Mouse (Mus musculus) limb, embryonic 13.5 days (tissue): ENCODE data around the gene Nhlrc4. TPM values are rescaled to one million over a fixed set of nuclear protein-coding genes. Genes with fewer than 3 reads are reported as not detected.

ENCODE experiments used
- ATAC-seq: fragments of 200-750 bp; cut with Nextera tagmentation; 2 replicates; pipeline ENCODE4 v1.8.0; 2017; ENCODE audit warnings: low read depth, moderate number of reproducible peaks, moderate TSS enrichment; ENCODE audit not compliant: low FRiP score
- H3K27ac ChIP-seq: fragments of 300-500 bp; sonication (generic); 2 replicates; pipeline ENCODE4 v1.5.1; 2015; ENCODE audit warnings: inconsistent platforms, mild to moderate bottlenecking, moderate library complexity
- H3K27me3 ChIP-seq: fragments of 300-500 bp; sonication (generic); 2 replicates; pipeline ENCODE4 v1.6.1; 2015; ENCODE audit warnings: mild to moderate bottlenecking, inconsistent platforms
- H3K36me3 ChIP-seq: fragments of 300-500 bp; sonication (generic); 2 replicates; pipeline ENCODE4 v1.6.1; 2015; ENCODE audit warnings: inconsistent platforms, mild to moderate bottlenecking, moderate library complexity
- H3K4me1 ChIP-seq: fragments of 300-500 bp; sonication (generic); 2 replicates; pipeline ENCODE4 v1.6.1; 2015; ENCODE audit warnings: inconsistent platforms
- H3K4me2 ChIP-seq: fragments of 300-500 bp; sonication (generic); replicated peaks from 2 replicates; pipeline ENCODE4 v1.6.1; 2015; ENCODE audit warnings: inconsistent platforms, mild to moderate bottlenecking, moderate library complexity
- H3K4me3 ChIP-seq: fragments of 300-500 bp; sonication (generic); 2 replicates; pipeline ENCODE4 v1.5.1; 2015; ENCODE audit warnings: moderate library complexity, mild to moderate bottlenecking, inconsistent platforms
- H3K9ac ChIP-seq: fragments of 300-500 bp; sonication (generic); 2 replicates; pipeline ENCODE4 v1.6.1; 2015; ENCODE audit warnings: mild to moderate bottlenecking, inconsistent platforms
- H3K9me3 ChIP-seq: fragments of 300-500 bp; sonication (generic); 2 replicates; pipeline ENCODE4 v1.6.1; 2016; ENCODE audit warnings: inconsistent platforms
- WGBS: fragments of 180-500 bp; shearing (Covaris S2); methylation state at CpG from one replicate; pipeline ENCODE4 v1.1.7; 2015; 5-methylcytosine and 5-hydroxymethylcytosine counted together
- polyA plus RNA-seq: library from polyadenylated mRNA; unstranded; fragments of >200 nt; fragmentation: Nextera tagmentation; extraction: Ambion mirVana; gene quantifications from 2 replicates; pipeline ENCODE4 v1.2.1, GENCODE M21; 2015

The Nhlrc4 gene
- polyA plus RNA-seq, 1 experiment from 2014 or later, result not detected

GRCm38 (mm10) chr17:25970954-25971707 lies 26.4 kb upstream of the Nhlrc4 start:
- no peak for ATAC-seq
- H3K4me2 ChIP-seq, result no peak overlapping the region
- WGBS, result 85% methylated on average over 4 of the region's 4 CpGs
- H3K4me1 ChIP-seq, result peaks cover 27% of the 10 kb centered on the region
- no peaks in the 10 kb centered on the region for H3K9me3 ChIP-seq
- no peak overlapping the region for H3K27ac ChIP-seq
- H3K36me3 ChIP-seq, result peaks cover 12% of the 10 kb centered on the region; the same call in 1 of the 2 replicates
- no peaks in the 10 kb centered on the region for H3K27me3 ChIP-seq
- no peak overlapping the region for H3K4me3 ChIP-seq
- no peak overlapping the region for H3K9ac ChIP-seq

- Histone ChIP-seq H3K4me3 (no peak overlapping the region), H3K9me3 (no peaks in the 10 kb centered on the region), H3K4me2 (no peak overlapping the region), H3K9ac (no peak overlapping the region), H3K4me1 (peaks cover 27% of the 10 kb centered on the region), H3K27me3 (no peaks in the 10 kb centered on the region), H3K36me3 (peaks cover 12% of the 10 kb centered on the region; the same call in 1 of the 2 replicates), H3K27ac (no peak overlapping the region)
- 95% methylated on average over 9 of the region's 9 CpGs for WGBS
- ATAC-seq, result no peak
Observed at GRCm38 (mm10) chr17:25970448-25970847, 25.7 kb upstream of the Nhlrc4 start.

DNA sequence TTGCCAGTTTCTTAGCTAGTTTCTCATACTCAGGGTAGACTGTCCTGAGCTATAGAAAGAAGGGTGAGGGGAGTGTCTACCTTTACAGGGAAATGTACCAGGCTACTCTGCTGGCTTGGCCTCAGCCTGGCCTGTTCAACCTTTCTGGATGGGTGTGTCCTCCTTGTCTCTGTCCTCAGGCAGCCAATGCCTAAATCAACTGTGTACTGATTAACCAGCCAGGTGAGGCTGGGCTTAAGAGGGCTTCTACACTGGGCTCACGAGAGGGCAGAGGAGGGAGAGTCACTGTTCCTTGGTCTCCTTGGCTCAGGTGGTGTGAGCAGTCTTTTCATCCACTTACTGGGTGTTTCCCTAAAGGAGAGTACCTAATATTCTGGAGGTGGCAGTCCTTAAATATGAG lies 23.4 kb upstream of the Nhlrc4 start:
- Histone ChIP-seq H3K4me1 (peaks cover 14% of the 10 kb centered on the region), H3K27me3 (no peaks in the 10 kb centered on the region), H3K9ac (no peak overlapping the region), H3K27ac (no peak overlapping the region), H3K4me2 (no peak overlapping the region), H3K36me3 (peaks cover 30% of the 10 kb centered on the region), H3K9me3 (no peaks in the 10 kb centered on the region), H3K4me3 (no peak overlapping the region)
- ATAC-seq, result no peak
- 64% methylated on average over 1 of the region's 1 CpGs for WGBS

DNA sequence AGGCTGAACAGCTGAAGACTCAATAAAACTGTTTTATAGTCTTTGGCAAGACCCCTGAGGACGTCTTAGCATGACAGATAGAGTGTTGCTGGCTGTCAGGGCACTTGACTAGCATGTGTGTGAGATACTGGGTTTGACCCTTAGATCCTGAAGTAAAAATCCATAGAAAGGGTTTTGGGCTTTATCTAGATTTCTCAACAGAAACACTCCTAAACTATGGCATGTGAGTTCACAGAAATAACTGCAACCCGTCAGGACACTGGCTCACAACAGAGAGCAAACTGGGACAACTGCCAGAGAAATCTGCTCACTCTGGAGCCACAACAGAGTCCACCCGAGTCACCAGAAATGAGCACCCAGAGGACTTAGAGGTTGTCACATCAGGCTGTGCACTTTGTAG lies 22.9 kb upstream of the Nhlrc4 start:
- no peaks in the 10 kb centered on the region for H3K9me3 ChIP-seq
- peaks cover 11% of the 10 kb centered on the region for H3K4me1 ChIP-seq
- H3K4me2 ChIP-seq, result no peak overlapping the region
- H3K27ac ChIP-seq, result no peak overlapping the region
- WGBS, result 27% methylated on average over 3 of the region's 3 CpGs
- no peak overlapping the region for H3K9ac ChIP-seq
- no peaks in the 10 kb centered on the region for H3K27me3 ChIP-seq
- ATAC-seq, result no peak
- H3K36me3 ChIP-seq, result peaks cover 30% of the 10 kb centered on the region
- no peak overlapping the region for H3K4me3 ChIP-seq

DNA sequence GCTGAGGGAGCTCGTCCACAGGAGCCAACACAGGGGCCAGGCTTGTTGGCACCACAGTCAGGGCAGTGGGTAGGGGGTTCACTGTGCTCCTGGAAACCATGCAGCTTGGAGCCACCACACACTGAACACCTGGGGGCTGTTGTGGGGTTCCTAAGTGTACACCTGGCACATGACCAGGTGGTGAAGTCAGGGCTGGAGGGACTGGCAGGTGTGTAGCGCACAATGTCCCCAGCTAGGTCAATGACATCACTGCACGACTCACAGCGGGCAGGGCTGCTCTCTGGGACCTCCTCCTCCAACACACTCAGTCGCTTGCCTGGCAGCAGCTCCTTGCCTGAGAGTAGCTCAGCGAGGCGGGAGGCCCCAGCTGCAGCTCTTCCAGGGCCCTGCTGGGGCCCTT lies 19.5 kb upstream of the Nhlrc4 start:
- no peak overlapping the region for H3K4me2 ChIP-seq
- no peak for ATAC-seq
- H3K9me3 ChIP-seq, result no peaks in the 10 kb centered on the region
- H3K4me3 ChIP-seq, result no peak overlapping the region
- no peak overlapping the region for H3K27ac ChIP-seq
- peaks cover 11% of the 10 kb centered on the region for H3K4me1 ChIP-seq
- no peak overlapping the region for H3K9ac ChIP-seq
- H3K36me3 ChIP-seq, result peaks cover 59% of the 10 kb centered on the region
- WGBS, result 86% methylated on average over 7 of the region's 7 CpGs
- no peaks in the 10 kb centered on the region for H3K27me3 ChIP-seq

- Histone ChIP-seq H3K4me3 (no peak overlapping the region), H3K9me3 (no peaks in the 10 kb centered on the region), H3K4me1 (peaks cover 2% of the 10 kb centered on the region), H3K4me2 (no peak overlapping the region), H3K27me3 (no peaks in the 10 kb centered on the region), H3K27ac (no peak overlapping the region), H3K9ac (no peak overlapping the region), H3K36me3 (peaks cover 78% of the 10 kb centered on the region)
- WGBS, result 94% methylated on average over 7 of the region's 7 CpGs
- ATAC-seq, result no peak
Observed at GRCm38 (mm10) chr17:25962413-25962905, 17.7 kb upstream of the Nhlrc4 start.

DNA sequence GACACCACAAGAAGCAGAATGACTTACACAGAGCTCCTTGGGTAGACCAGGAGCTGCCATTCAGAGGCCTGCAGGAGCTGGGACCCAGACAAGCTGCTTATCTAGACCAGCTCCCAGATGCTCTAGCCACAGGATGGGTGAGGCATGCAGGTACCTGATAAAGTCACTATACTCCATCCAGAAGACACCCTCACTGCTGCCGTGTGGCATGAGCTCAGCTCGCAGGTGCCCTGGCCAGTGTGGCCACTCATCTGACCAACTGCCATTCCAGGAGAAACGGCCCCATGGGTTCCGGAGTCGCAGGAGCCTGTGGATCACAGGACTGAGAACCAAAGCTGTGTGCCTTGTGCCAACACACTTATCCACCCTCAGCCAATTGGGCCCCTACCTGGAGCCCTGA lies 16.8 kb upstream of the Nhlrc4 start:
- no peak for ATAC-seq
- 95% methylated on average over 5 of the region's 5 CpGs for WGBS
- Histone ChIP-seq H3K9me3 (no peaks in the 10 kb centered on the region), H3K4me3 (no peak overlapping the region), H3K4me1 (no peaks in the 10 kb centered on the region), H3K27ac (no peak overlapping the region), H3K9ac (no peak overlapping the region), H3K4me2 (no peak overlapping the region), H3K36me3 (peaks cover 80% of the 10 kb centered on the region), H3K27me3 (no peaks in the 10 kb centered on the region)

GRCm38 (mm10) chr17:25959630-25960467 lies 15.1 kb upstream of the Nhlrc4 start:
- H3K4me3 ChIP-seq, result no peak overlapping the region
- H3K9ac ChIP-seq, result no peak overlapping the region
- H3K4me2 ChIP-seq, result no peak overlapping the region
- no peaks in the 10 kb centered on the region for H3K4me1 ChIP-seq
- no peak overlapping the region for H3K27ac ChIP-seq
- peaks cover under 1% of the 10 kb centered on the region; the same call in 1 of the 2 replicates for H3K27me3 ChIP-seq
- no peaks in the 10 kb centered on the region for H3K9me3 ChIP-seq
- no peak for ATAC-seq
- WGBS, result 93% methylated on average over 23 of the region's 23 CpGs
- H3K36me3 ChIP-seq, result peaks cover 76% of the 10 kb centered on the region

DNA sequence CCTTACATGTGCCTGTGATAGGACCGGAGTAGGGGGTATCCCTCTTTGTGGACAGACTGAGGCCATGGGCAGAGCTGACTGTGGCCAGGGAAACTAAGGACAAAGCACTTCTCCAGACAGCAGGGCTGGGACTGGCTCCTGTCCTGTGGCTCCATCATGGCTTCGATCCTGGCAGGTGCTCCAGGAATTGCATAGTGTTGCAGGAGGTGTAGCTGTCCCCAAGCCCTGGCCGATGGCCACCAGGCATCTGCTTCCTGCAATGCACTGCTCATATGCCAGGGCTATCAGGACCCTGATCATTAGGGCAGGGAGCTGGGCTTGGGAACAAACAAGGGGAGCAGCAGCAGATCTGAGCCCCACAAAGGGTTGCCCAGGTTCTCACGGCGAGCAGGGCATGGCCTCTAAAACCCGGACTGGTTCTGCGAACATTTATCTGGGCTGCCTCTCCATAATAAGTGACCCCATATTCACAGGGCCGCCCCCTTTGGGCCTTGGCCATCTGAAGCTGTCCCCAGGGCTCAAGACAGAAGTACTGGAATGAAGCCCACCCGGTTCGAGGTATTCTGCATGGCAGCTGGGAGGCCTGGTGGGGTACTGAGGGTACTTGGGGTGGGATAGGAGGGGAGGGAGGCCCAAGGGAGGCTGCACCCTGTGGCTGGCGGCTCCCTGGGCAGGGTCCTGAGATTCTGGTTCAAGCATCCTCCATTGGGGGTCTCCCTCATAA lies 14.2 kb upstream of the Nhlrc4 start:
- no peak overlapping the region for H3K4me3 ChIP-seq
- no peaks in the 10 kb centered on the region for H3K9me3 ChIP-seq
- H3K36me3 ChIP-seq, result peaks cover 66% of the 10 kb centered on the region
- H3K27ac ChIP-seq, result no peak overlapping the region
- ATAC-seq, result no peak
- H3K27me3 ChIP-seq, result peaks cover 8% of the 10 kb centered on the region
- H3K9ac ChIP-seq, result no peak overlapping the region
- 95% methylated on average over 11 of the region's 11 CpGs for WGBS
- no peaks in the 10 kb centered on the region for H3K4me1 ChIP-seq
- H3K4me2 ChIP-seq, result no peak overlapping the region

GRCm38 (mm10) chr17:25957586-25958051 lies 12.9 kb upstream of the Nhlrc4 start:
- Histone ChIP-seq H3K4me3 (no peak overlapping the region), H3K27ac (no peak overlapping the region), H3K9me3 (no peaks in the 10 kb centered on the region), H3K4me2 (no peak overlapping the region), H3K4me1 (no peaks in the 10 kb centered on the region), H3K36me3 (peaks cover 53% of the 10 kb centered on the region), H3K27me3 (peaks cover 21% of the 10 kb centered on the region), H3K9ac (no peak overlapping the region)
- ATAC-seq, result no peak
- 75% methylated on average over 14 of the region's 14 CpGs for WGBS

- H3K27me3 ChIP-seq, result peaks cover 31% of the 10 kb centered on the region
- peaks cover 8% of the 10 kb centered on the region for H3K4me1 ChIP-seq
- ATAC-seq, result no peak
- H3K4me3 ChIP-seq, result no peak overlapping the region
- no peak overlapping the region for H3K27ac ChIP-seq
- H3K9me3 ChIP-seq, result no peaks in the 10 kb centered on the region
- H3K9ac ChIP-seq, result no peak overlapping the region
- no peak overlapping the region for H3K4me2 ChIP-seq
- WGBS, result 71% methylated on average over 7 of the region's 7 CpGs
- peaks cover 43% of the 10 kb centered on the region for H3K36me3 ChIP-seq
Observed at GRCm38 (mm10) chr17:25956631-25957030, 11.9 kb upstream of the Nhlrc4 start.

DNA sequence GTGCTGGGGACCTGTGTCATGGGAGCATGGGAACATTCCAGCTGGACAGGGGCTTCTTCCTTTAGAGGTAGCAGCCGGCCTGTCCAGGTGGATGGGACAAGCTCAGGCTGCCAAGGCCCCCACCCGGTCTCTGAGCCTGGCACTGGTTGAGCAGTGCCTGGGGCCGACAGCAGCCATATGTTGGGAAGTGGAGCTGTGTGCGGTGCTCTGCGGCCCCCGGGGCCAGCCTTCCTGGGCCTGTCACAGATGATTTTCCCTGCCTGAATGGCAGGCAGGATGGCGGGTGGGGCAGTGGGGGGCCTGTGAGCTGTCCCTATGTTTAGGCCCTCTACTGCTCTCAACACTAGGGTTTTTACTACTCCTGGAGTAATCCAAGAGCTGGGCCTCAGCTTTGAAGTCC lies 11.4 kb upstream of the Nhlrc4 start:
- no peak for ATAC-seq
- Histone ChIP-seq H3K4me3 (no peak overlapping the region), H3K9ac (no peak overlapping the region), H3K36me3 (peaks cover 39% of the 10 kb centered on the region), H3K4me2 (no peak overlapping the region), H3K4me1 (peaks cover 12% of the 10 kb centered on the region), H3K9me3 (no peaks in the 10 kb centered on the region), H3K27me3 (peaks cover 35% of the 10 kb centered on the region), H3K27ac (no peak overlapping the region)
- 61% methylated on average over 7 of the region's 7 CpGs for WGBS
